Mouse (Mus musculus) CH12.LX (cell line): ENCODE measurements around the gene Cbx4. TPM values are rescaled to one million over a fixed set of nuclear protein-coding genes. Genes with fewer than 3 reads are reported as not detected.

Source experiments
- DNase-seq: peaks from one replicate; pipeline ENCODE4 v3.0.0-alpha.2; 2013; ENCODE audit errors: extremely low read depth
- H3K27ac ChIP-seq: 2 replicates; pipeline ENCODE4 v1.5.1; 2012; ENCODE audit warnings: low read depth, mild to moderate bottlenecking, control low read depth, moderate library complexity; ENCODE audit not compliant: insufficient read depth
- H3K27me3 ChIP-seq: replicated peaks from 2 replicates; pipeline ENCODE3; 2012; ENCODE audit warnings: inconsistent platforms
- H3K36me3 ChIP-seq, 2 experiments: replicated peaks in 1 of 2; 2 replicates each; pipeline versions ENCODE3 to v1.6.1; 2012; ENCODE audit warnings: inconsistent platforms in 1 of 2, low read length in 1 of 2, mild to moderate bottlenecking in 1 of 2, mixed read lengths in 1 of 2, moderate library complexity in 1 of 2; ENCODE audit not compliant: control insufficient read depth in 1 of 2, insufficient read depth in 1 of 2
- H3K4me1 ChIP-seq, 2 experiments: 2 replicates each; pipeline ENCODE4 v1.6.1; 2012; ENCODE audit warnings: inconsistent platforms in 1 of 2, moderate library complexity in 1 of 2; ENCODE audit not compliant: insufficient read depth in 2 of 2, control insufficient read depth in 1 of 2
- H3K4me2 ChIP-seq: 2 replicates; pipeline ENCODE4 v1.6.1; 2012; ENCODE audit warnings: low read depth, mild to moderate bottlenecking, control low read depth; ENCODE audit not compliant: poor library complexity, insufficient read depth, severe bottlenecking
- H3K4me3 ChIP-seq, 3 experiments: fragments of 150-350 bp in 1 of 3; sonication (generic) in 1 of 3; replicated peaks in 1 of 3; 2 replicates each; pipeline versions ENCODE3 to v1.5.1; 2011 to 2012; ENCODE audit warnings: low read depth in 2 of 3, low read length in 2 of 3, mild to moderate bottlenecking in 2 of 3, moderate library complexity in 2 of 3, control low read depth in 1 of 3, improper control_type of control experiment in 1 of 3, inconsistent platforms in 1 of 3, mixed read lengths in 1 of 3; ENCODE audit not compliant: poor library complexity in 1 of 3
- H3K79me2 ChIP-seq: replicated peaks from 2 replicates; pipeline ENCODE4 v1.6.1; 2012; ENCODE audit warnings: mild to moderate bottlenecking, moderate library complexity; ENCODE audit not compliant: control insufficient read depth, poor library complexity, insufficient read depth, severe bottlenecking; ENCODE audit errors: extremely low read depth
- H3K9ac ChIP-seq: 2 replicates; pipeline ENCODE4 v1.6.1; 2012; ENCODE audit warnings: low read depth, mild to moderate bottlenecking, control low read depth, moderate library complexity; ENCODE audit not compliant: insufficient read depth
- H3K9me3 ChIP-seq: replicated peaks from 2 replicates; pipeline ENCODE3; 2012; ENCODE audit warnings: low read length, inconsistent platforms, mixed read lengths
- BHLHE40 ChIP-seq: IDR thresholded peaks from 2 replicates; pipeline ENCODE4 v1.6.1; 2011; ENCODE audit warnings: mild to moderate bottlenecking, low read depth, low read length, improper control_type of control experiment
- CHD1 ChIP-seq: IDR thresholded peaks from 2 replicates; pipeline ENCODE4 v1.6.1; 2012; ENCODE audit warnings: low read depth, low read length, improper control_type of control experiment, inconsistent platforms
- CHD2 ChIP-seq: IDR thresholded peaks from 2 replicates; pipeline ENCODE4 v1.6.1; 2011; ENCODE audit warnings: low read length, improper control_type of control experiment
- CTCF ChIP-seq, 2 experiments: IDR thresholded peaks in 1 of 2; conservative IDR thresholded peaks in 1 of 2; 2 replicates each; pipeline ENCODE4 v1.5.1; 2011 to 2012; ENCODE audit warnings: low read depth in 2 of 2, low read length in 2 of 2, improper control_type of control experiment in 1 of 2, inconsistent platforms in 1 of 2, mild to moderate bottlenecking in 1 of 2, moderate library complexity in 1 of 2
- ELF1 ChIP-seq: IDR thresholded peaks from 2 replicates; pipeline ENCODE4 v1.6.1; 2014; ENCODE audit warnings: low read depth, mild to moderate bottlenecking, inconsistent platforms, low read length, improper control_type of control experiment
- EP300 ChIP-seq: IDR thresholded peaks from 2 replicates; pipeline ENCODE4 v1.6.1; 2011; ENCODE audit warnings: low read length, improper control_type of control experiment
- ETS1 ChIP-seq: conservative IDR thresholded peaks from 2 replicates; pipeline ENCODE4 v1.6.1; 2012; ENCODE audit warnings: low read depth, mild to moderate bottlenecking, inconsistent platforms, low read length, improper control_type of control experiment, moderate library complexity
- GABPA ChIP-seq: IDR thresholded peaks from 2 replicates; pipeline ENCODE4 v1.6.1; 2012; ENCODE audit warnings: low read depth, low read length, improper control_type of control experiment, inconsistent platforms; ENCODE audit not compliant: insufficient replicate concordance
- IRF4 ChIP-seq: IDR thresholded peaks from 2 replicates; pipeline ENCODE4 v1.6.1; 2014; ENCODE audit warnings: low read depth, mild to moderate bottlenecking, inconsistent platforms, low read length, improper control_type of control experiment
- JUND ChIP-seq: conservative IDR thresholded peaks from 2 replicates; pipeline ENCODE4 v1.6.1; 2011; ENCODE audit warnings: low read depth, low read length, improper control_type of control experiment
- MAZ ChIP-seq: IDR thresholded peaks from 2 replicates; pipeline ENCODE4 v1.6.1; 2012; ENCODE audit warnings: low read depth, mild to moderate bottlenecking, inconsistent platforms, low read length, improper control_type of control experiment, moderate library complexity
- MEF2A ChIP-seq: IDR thresholded peaks from 2 replicates; pipeline ENCODE4 v1.6.1; 2014; ENCODE audit warnings: low read depth, mild to moderate bottlenecking, inconsistent platforms, low read length, improper control_type of control experiment, borderline replicate concordance
- POLR2A ChIP-seq: IDR thresholded peaks from 2 replicates; pipeline ENCODE4 v1.6.1; 2011; ENCODE audit warnings: low read depth, mild to moderate bottlenecking, improper control_type of control experiment, low read length
- RAD21 ChIP-seq: IDR thresholded peaks from 2 replicates; pipeline ENCODE4 v1.6.1; 2011; ENCODE audit warnings: low read depth, mild to moderate bottlenecking, low read length, improper control_type of control experiment, moderate library complexity
- TCF12 ChIP-seq: IDR thresholded peaks from 2 replicates; pipeline ENCODE4 v1.6.1; 2014; ENCODE audit warnings: low read depth, mild to moderate bottlenecking, inconsistent platforms, low read length, improper control_type of control experiment
- USF1 ChIP-seq: IDR thresholded peaks from 2 replicates; pipeline ENCODE4 v1.6.1; 2014; ENCODE audit warnings: low read depth, mild to moderate bottlenecking, inconsistent platforms, low read length, improper control_type of control experiment
- USF2 ChIP-seq: conservative IDR thresholded peaks from 2 replicates; pipeline ENCODE4 v1.6.1; 2011; ENCODE audit warnings: low read depth, low read length, improper control_type of control experiment
- ZKSCAN1 ChIP-seq: IDR thresholded peaks from 2 replicates; pipeline ENCODE4 v1.6.1; 2012; ENCODE audit warnings: low read depth, inconsistent platforms, low read length, improper control_type of control experiment, borderline replicate concordance
- ZNF384 ChIP-seq: IDR thresholded peaks from 2 replicates; pipeline ENCODE4 v1.6.1; 2012; ENCODE audit warnings: low read depth, low read length, improper control_type of control experiment, inconsistent platforms
- dilution Hi-C: fragments of 300-500 bp; cut with MboI; formaldehyde crosslinking; loops from 2 replicates; pipeline ENCODE4 v1.14.3; 2020; ENCODE audit warnings: low sequenced_read_pairs; ENCODE audit not compliant: extremely low pct_unique_long_range_greater_than_20kb, extremely low pct_ligation_motif_present
- in situ Hi-C: fragments of 300-500 bp; cut with MboI; formaldehyde crosslinking; loops from 3 replicates; pipeline ENCODE4 v1.14.3; 2019; ENCODE audit warnings: low sequenced_read_pairs, low pct_ligation_motif_present, low pct_unique_long_range_greater_than_20kb, mixed read lengths
- polyA plus RNA-seq: library from polyadenylated mRNA; unstranded; fragments of >175 nt; gene quantifications from 2 replicates; pipeline ENCODE4 v1.2.1, GENCODE M21; 2012; ENCODE audit warnings: low read depth; ENCODE audit not compliant: insufficient read length
- total RNA-seq, 2 experiments: library from RNA; depleted of rRNA; stranded (reverse); fragments of 300-350 nt in 1 of 2; fragments of >200 nt in 1 of 2; gene quantifications; 2 replicates each; pipeline ENCODE4 v1.2.3; 2012 to 2014

The Cbx4 gene
- total and polyA plus RNA-seq, 3 experiments, result 15.0 to 40.4 (median 26.0) TPM

DNA sequence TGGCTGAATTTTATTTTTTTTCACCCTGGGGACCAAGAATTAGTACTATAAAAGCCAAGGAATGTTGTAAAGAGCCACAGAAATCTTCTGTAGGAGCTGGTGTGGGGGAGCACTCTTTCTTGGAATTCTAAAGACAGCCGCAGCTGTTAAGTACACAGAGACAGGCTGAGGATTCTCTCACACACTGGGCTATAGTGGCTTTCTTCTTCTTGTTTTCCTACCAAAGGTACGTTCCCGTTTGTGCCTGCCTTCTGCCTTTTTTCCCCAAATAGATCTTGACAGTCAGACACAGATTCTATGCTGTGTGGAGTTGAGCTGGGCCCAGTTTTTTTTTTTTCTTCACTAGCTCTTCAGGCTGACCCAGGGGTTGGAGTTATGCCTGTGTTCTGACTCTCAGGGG lies 9.4 kb upstream of the Cbx4 start:
- Histone ChIP-seq H3K27me3 (peaks cover 32% of the 10 kb centered on the region), H3K27ac (no peak overlapping the region), H3K36me3 (no peaks in the 10 kb centered on the region), H3K9me3 (no peaks in the 10 kb centered on the region), H3K4me1 (peaks cover 5 to 30% of the 10 kb centered on the region in 2 experiments; a peak in 3 of 4 replicates), H3K4me2 (no peak overlapping the region), H3K9ac (no peak overlapping the region), H3K79me2 (no peaks in the 10 kb centered on the region), H3K4me3 (no peak overlapping the region)
- dilution Hi-C loops (no loop called here), in situ Hi-C loops (no loop called here)
- no peak for TF ChIP-seq USF1
- TF ChIP-seq IRF4, result no peak
- no peak for TF ChIP-seq POLR2A
- TF ChIP-seq RAD21, result no peak
- TF ChIP-seq ETS1, result no peak
- no peak for TF ChIP-seq EP300
- no peak for TF ChIP-seq ZKSCAN1
- no peak for TF ChIP-seq CHD1
- TF ChIP-seq CHD2, result no peak
- no peak for TF ChIP-seq ZNF384
- TF ChIP-seq JUND, result no peak
- DNase-seq, result no peak

DNA sequence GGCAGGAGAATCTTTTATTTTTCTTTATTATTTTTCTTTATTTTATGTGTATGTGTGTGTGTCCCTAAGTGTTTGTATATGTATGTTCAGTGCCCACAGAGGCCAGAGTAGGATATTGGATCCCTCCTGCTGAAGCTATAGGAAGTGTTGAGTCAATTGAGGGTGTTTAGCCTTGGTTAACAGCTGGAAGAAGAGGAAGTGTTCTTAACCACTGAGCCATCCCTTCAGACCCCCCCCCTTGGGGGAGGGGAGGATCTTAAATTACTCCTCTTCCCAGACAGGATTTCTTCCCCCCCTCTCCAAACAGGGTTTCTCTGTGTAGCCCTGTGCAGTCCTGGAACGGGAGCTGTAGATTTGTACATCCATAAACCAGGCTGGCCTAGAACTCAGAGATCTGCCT lies 7.3 kb upstream of the Cbx4 start:
- no peak overlapping the region for H3K4me2 ChIP-seq
- H3K79me2 ChIP-seq, result no peaks in the 10 kb centered on the region
- TF ChIP-seq EP300 (peak; percentile 81), BHLHE40 (peak; percentile 36; the same call in 1 of the 2 replicates), ETS1 (peak; percentile 68), GABPA (no peak), USF2 (no peak), ELF1 (0 out of 2 replicates have a peak, but pooled peaks have one; percentile 12), MEF2A (0 out of 2 replicates have a peak, but pooled peaks have one; percentile 19), CHD2 (peak; percentile 56; the same call in 1 of the 2 replicates), IRF4 (peak; percentile 43; the same call in 1 of the 2 replicates), CTCF (conservative IDR thresholded peaks at IDR 0.05 in 1 of 2, IDR thresholded peaks at IDR 0.05 in 1 of 2; ENCODE audit: low read depth in 2 of 2, low read length in 2 of 2) (no peak), MAZ (peak; percentile 70), TCF12 (0 out of 2 replicates have a peak, but pooled peaks have one; percentile 36)
- TF ChIP-seq, all 38 proteins: peak for 9
- Histone ChIP-seq H3K27me3 (peaks cover 47% of the 10 kb centered on the region), H3K4me1 (peaks cover 5 to 50% of the 10 kb centered on the region in 2 experiments; a peak in 3 of 4 replicates), H3K4me3 (no peak overlapping the region), H3K36me3 (no peaks in the 10 kb centered on the region), H3K9ac (no peak overlapping the region), H3K9me3 (no peaks in the 10 kb centered on the region), H3K27ac (no peak overlapping the region)
- in situ Hi-C loops, result loop anchor here (5.0 kb wide), 3 partner anchors 34 to 99 kb away; no protein-coding TSS in a partner anchor
- no peak for DNase-seq
- dilution Hi-C loops, result no loop called here
